Mouse (Mus musculus): ENCODE results near the gene Met. TPM values are rescaled to one million over a fixed set of nuclear protein-coding genes. Genes with fewer than 3 reads are reported as not detected.

The Met gene
- 1.5 and 1.9 TPM in 2 replicates for polyA plus RNA-seq (2015; fragmentation: Nextera tagmentation; extraction: Ambion mirVana)

DNA sequence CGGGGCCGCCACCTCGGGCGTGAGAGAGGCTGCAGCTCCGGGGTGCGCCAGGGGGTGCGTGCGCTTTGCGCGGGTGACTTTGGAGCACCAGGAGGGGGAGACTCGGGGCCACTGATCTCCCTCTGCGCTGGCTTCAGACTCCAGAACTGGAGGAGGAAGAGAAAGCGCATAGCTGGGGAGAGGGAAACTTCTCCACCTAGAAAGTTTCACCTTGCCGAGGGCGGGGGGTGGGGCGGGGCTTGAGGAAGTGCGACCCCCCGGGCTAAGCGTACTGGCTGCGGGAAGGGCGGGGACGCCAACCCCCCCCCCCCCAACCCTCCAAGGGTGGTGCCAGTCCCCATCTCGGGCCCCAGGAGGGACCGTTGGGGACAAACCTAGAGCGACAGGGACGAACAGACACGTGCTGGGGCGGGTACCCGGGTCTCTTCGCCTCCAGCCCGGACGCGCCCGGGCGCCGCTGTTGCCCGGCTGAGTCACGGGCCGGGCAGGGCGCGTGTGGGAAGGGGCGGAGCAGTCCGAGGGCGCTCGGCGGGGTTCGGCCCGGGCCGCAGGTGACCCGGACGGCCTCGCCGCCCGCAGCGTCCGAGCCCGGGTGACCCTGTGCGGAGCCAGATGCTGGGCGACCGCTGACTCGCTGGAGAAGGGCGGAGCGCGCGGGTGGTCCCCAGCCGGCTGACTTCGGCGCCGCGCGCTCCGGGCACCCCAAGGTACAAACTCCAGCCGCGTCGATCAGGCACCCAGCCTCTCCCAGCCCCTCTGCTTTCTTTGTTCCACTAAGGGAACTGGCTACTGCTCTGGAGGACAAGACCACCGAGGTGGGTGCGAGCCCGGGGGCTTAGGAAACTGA is at the start of gene Met:
Gene Met, plus strand, starts transcription at position 367 of the 847 bp plus-strand sequence.
- Histone ChIP-seq H3K4me1 (peaks cover 17% of the 10 kb centered on the region), H3K4me2 (replicated peaks) (peak within 1 kb of the TSS; percentile 99), H3K27ac (replicated peaks) (no peak within 1 kb of the TSS), H3K4me3 (peak within 1 kb of the TSS; percentile 62), H3K36me3 (no peaks in the 10 kb centered on the region), H3K27me3 (0 out of 2 replicates have a peak, but pooled peaks cover 7% of the 10 kb centered on the region), H3K9ac (replicated peaks) (peak within 1 kb of the TSS; percentile 48), H3K9me3 (no peaks in the 10 kb centered on the region)
- under 1% methylated on average over 75 of the region's 78 CpGs for WGBS
- ATAC-seq (replicated peaks) = peak; percentile 89

DNA sequence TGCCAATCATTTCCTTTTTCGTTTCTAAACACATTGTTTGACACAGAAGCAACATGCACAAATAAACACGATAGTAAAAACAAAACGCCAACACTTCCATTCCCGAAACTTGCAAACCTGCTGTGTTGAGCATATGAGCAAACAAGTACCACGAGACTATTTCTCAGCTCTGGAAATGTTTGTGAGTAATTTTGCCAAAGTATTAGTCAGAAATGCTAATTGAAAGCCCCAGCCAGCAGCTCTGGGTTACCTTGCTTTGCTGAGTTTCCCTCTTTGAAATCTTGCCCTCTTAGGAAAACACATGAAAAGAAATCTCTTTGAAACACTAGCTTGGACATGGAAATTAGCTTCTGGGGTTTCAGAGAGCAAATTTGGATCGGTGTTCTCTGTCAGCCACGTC is 45.4 kb upstream of the Met start:
- WGBS = 59% methylated on average over 7 of the region's 7 CpGs
- H3K9ac ChIP-seq (replicated peaks) = no peak overlapping the region
- no peak for ATAC-seq (replicated peaks)

GRCm38 (mm10) chr6:17422432-17422831 is 41.2 kb upstream of the Met start:
- 96% methylated on average over 1 of the region's 1 CpGs for WGBS
- Histone ChIP-seq H3K27ac (replicated peaks) (no peak overlapping the region), H3K9me3 (no peaks in the 10 kb centered on the region), H3K36me3 (no peaks in the 10 kb centered on the region), H3K4me3 (no peak overlapping the region), H3K9ac (replicated peaks) (no peak overlapping the region), H3K4me1 (0 out of 2 replicates have a peak, but pooled peaks cover 3% of the 10 kb centered on the region), H3K4me2 (replicated peaks) (no peak overlapping the region), H3K27me3 (no peaks in the 10 kb centered on the region)
- ATAC-seq (replicated peaks) = no peak

More for the DNA sequence above, 45.4 kb upstream of the Met start:
- Histone ChIP-seq H3K36me3 (no peaks in the 10 kb centered on the region), H3K27ac (replicated peaks) (no peak overlapping the region), H3K4me3 (no peak overlapping the region), H3K27me3 (no peaks in the 10 kb centered on the region), H3K9me3 (no peaks in the 10 kb centered on the region), H3K4me1 (0 out of 2 replicates have a peak, but pooled peaks cover 3% of the 10 kb centered on the region), H3K4me2 (replicated peaks) (no peak overlapping the region)

- Histone ChIP-seq H3K9me3 (no peaks in the 10 kb centered on the region), H3K4me3 (no peak overlapping the region), H3K27me3 (no peaks in the 10 kb centered on the region), H3K4me2 (replicated peaks) (no peak overlapping the region), H3K4me1 (no peaks in the 10 kb centered on the region), H3K27ac (replicated peaks) (no peak overlapping the region), H3K36me3 (no peaks in the 10 kb centered on the region), H3K9ac (replicated peaks) (no peak overlapping the region)
- 76% methylated on average over 3 of the region's 3 CpGs for WGBS
- ATAC-seq (replicated peaks) = no peak
Measured at GRCm38 (mm10) chr6:17429041-17429440, 34.6 kb upstream of the Met start.

DNA sequence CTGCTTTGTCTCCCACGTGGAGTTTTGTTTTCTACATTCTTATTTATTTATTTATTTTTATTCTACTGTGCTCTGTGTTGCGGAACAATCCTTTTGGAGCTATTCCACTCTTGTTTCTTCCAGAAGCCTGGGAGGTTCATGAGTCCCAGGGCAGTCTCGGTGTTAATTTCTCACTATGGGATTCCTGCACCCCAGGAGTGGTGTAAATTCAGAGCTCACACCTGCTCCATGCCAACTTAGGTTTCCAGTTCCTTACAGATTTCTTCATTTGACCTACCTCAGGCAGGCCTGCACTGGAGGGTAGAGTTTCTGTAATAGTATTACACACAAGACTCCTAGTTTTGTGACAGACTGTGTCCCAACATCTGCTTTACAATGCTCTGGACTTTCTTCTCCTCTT is 34.0 kb upstream of the Met start:
- no peaks in the 10 kb centered on the region for H3K4me1 ChIP-seq
- no peaks in the 10 kb centered on the region for H3K9me3 ChIP-seq
- H3K36me3 ChIP-seq = no peaks in the 10 kb centered on the region
- 80% methylated on average over 3 of the region's 3 CpGs for WGBS
- H3K27me3 ChIP-seq = no peaks in the 10 kb centered on the region
- H3K4me3 ChIP-seq = no peak overlapping the region
- no peak overlapping the region for H3K27ac ChIP-seq (replicated peaks)
- H3K9ac ChIP-seq (replicated peaks) = no peak overlapping the region
- no peak for ATAC-seq (replicated peaks)
- H3K4me2 ChIP-seq (replicated peaks) = no peak overlapping the region

DNA sequence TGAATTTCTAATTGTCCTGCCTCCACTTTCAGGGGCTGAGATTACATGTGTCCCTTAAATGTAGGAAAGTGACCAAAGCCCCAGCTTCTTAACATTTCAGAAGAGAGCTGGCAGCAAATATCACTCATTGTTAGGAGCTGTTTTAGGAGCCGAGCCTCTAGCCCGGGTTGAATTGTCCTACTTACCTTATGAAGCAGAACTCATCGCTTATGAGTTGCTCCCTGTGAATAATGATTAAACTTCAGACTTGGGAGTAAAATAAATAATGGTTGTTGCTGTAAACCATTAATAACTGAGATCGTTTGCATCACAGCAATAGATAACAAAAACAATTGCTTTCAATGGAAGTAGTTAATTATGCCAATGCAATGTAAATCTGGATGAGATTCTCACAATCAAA is 20.3 kb upstream of the Met start:
- no peak overlapping the region for H3K4me2 ChIP-seq (replicated peaks)
- H3K27ac ChIP-seq (replicated peaks) = no peak overlapping the region
- no peak for ATAC-seq (replicated peaks)
- no peak overlapping the region for H3K9ac ChIP-seq (replicated peaks)
- no peak overlapping the region for H3K4me3 ChIP-seq
- H3K36me3 ChIP-seq = no peaks in the 10 kb centered on the region
- H3K9me3 ChIP-seq = no peaks in the 10 kb centered on the region
- no peaks in the 10 kb centered on the region for H3K4me1 ChIP-seq
- WGBS = 84% methylated on average over 4 of the region's 4 CpGs
- no peaks in the 10 kb centered on the region for H3K27me3 ChIP-seq

GRCm38 (mm10) chr6:17451305-17451704 is 12.3 kb upstream of the Met start:
- Histone ChIP-seq H3K4me2 (replicated peaks) (no peak overlapping the region), H3K27ac (replicated peaks) (no peak overlapping the region), H3K4me1 (no peaks in the 10 kb centered on the region), H3K27me3 (no peaks in the 10 kb centered on the region), H3K9me3 (no peaks in the 10 kb centered on the region), H3K36me3 (no peaks in the 10 kb centered on the region), H3K4me3 (no peak overlapping the region), H3K9ac (replicated peaks) (no peak overlapping the region)
- no peak for ATAC-seq (replicated peaks)
- WGBS = 25% methylated on average over 5 of the region's 5 CpGs

DNA sequence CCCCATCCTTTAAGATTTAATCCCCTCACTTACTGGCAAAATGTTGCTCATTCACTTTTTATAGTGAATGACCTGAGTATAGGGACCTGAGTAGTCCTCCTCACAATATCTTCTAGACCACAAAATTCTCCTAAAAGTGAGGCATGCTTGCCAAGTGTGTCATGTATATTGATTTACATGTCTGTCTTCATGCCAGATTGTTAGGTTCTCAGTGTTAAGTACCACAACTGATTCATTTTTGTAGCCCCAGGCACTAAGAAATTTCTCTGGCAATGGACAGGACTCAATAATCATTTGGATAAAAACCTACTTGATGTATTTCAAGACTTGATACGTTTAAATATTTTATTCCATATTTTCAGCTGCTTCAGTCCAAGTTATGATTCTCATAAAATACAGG is 8.5 kb upstream of the Met start:
- H3K9ac ChIP-seq (replicated peaks) = no peak overlapping the region
- 92% methylated on average over 1 of the region's 1 CpGs for WGBS
- H3K4me1 ChIP-seq = no peaks in the 10 kb centered on the region
- no peak overlapping the region for H3K4me3 ChIP-seq
- ATAC-seq (replicated peaks) = no peak
- H3K9me3 ChIP-seq = no peaks in the 10 kb centered on the region
- no peak overlapping the region for H3K27ac ChIP-seq (replicated peaks)
- no peaks in the 10 kb centered on the region for H3K27me3 ChIP-seq
- H3K4me2 ChIP-seq (replicated peaks) = no peak overlapping the region
- no peaks in the 10 kb centered on the region for H3K36me3 ChIP-seq

GRCm38 (mm10) chr6:17459561-17459960 is 4.0 kb upstream of the Met start:
- H3K9ac ChIP-seq (replicated peaks) = no peak overlapping the region
- peaks cover 10% of the 10 kb centered on the region for H3K4me1 ChIP-seq
- WGBS = 40% methylated on average over 6 of the region's 6 CpGs
- no peak overlapping the region for H3K4me3 ChIP-seq
- ATAC-seq (replicated peaks) = no peak
- no peak overlapping the region for H3K27ac ChIP-seq (replicated peaks)
- H3K9me3 ChIP-seq = no peaks in the 10 kb centered on the region
- H3K27me3 ChIP-seq = 0 out of 2 replicates have a peak, but pooled peaks cover 7% of the 10 kb centered on the region
- H3K4me2 ChIP-seq (replicated peaks) = no peak overlapping the region
- H3K36me3 ChIP-seq = no peaks in the 10 kb centered on the region

DNA sequence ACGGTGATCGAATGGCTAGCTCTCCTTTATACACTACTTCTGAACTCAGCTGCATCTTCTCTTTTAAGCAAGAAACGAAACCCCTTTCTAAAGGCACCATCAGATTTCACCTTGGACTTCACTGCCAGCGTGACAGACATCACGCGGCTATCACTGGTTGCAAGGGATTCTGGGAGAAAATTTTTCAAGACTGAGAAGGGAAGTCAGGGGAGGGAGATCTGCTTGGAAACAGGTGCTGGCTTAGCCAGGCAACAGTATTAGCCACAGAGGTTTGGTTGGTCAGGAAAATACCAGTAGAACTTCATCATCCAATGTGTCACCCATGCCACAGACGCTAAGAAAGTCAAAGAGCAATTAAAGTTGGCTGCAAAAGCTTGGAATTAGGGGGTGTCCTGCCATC is 2.2 kb upstream of the Met start:
- ATAC-seq (replicated peaks) = no peak
- Histone ChIP-seq H3K9ac (replicated peaks) (no peak overlapping the region), H3K27me3 (0 out of 2 replicates have a peak, but pooled peaks cover 7% of the 10 kb centered on the region), H3K27ac (replicated peaks) (no peak overlapping the region), H3K9me3 (no peaks in the 10 kb centered on the region), H3K4me2 (replicated peaks) (no peak overlapping the region), H3K4me1 (peaks cover 17% of the 10 kb centered on the region), H3K4me3 (no peak overlapping the region), H3K36me3 (no peaks in the 10 kb centered on the region)
- 83% methylated on average over 7 of the region's 7 CpGs for WGBS

DNA sequence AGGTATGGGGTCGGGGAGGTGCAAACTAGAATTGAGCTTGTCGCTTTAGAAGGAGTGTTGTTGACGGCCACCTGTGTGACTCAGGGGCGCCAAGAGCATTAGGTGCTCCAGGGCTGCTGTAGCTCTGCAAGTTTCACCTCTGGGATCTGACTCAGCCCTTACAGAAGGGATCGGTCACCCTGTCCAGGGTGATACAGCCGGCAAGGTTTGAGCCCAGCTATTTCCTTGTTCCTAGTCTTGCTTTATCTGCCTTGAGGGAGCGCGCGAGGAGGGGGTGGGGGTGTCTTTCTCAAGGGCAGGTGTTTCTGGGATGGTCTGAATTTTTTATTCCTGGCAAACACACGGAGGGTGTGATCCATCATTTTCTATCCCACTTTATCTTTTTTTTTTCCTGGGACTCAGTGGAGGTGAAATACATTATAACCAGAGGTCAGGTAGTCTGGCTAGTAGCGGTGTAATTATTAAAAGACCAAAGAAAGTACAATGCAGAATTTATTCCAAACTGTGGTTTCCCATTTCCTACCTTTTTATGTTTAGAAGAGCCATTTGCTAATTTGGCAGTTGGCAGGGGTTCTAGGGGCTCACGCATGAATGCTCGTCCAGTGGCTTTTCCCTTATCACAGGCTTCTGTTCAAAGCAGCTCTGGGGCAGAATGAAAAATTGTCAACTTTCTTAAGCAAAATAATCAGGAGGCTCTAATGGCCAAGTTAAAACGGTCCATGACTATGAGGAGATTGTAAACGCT is 853 bp downstream of the Met start:
- H3K9ac ChIP-seq (replicated peaks) = peak overlapping the region; percentile 48
- peak; percentile 57 for ATAC-seq (replicated peaks)

DNA sequence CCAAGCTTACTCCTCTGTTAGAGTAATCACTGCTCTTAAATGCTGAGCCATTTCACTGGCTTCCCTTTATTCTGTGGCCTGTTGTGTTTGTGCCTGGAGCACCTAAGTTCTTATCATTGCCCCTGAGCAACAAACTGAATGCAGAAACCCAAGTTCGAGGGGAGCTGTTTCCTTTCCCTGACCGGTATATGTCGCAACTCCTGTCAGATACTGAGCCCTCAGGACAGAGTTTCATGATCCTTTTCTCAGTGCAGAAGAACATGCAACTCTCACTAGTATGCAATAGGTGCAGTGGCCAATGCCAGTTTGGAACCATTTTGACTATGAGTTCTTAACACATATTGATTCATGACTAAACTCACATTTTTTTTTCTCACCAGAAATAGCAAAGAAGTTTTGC is 2.9 kb downstream of the Met start:
- H3K9me3 ChIP-seq = no peaks in the 10 kb centered on the region
- H3K27ac ChIP-seq (replicated peaks) = no peak overlapping the region
- H3K27me3 ChIP-seq = 0 out of 2 replicates have a peak, but pooled peaks cover 7% of the 10 kb centered on the region
- H3K9ac ChIP-seq (replicated peaks) = no peak overlapping the region
- H3K4me1 ChIP-seq = peaks cover 17% of the 10 kb centered on the region
- H3K4me3 ChIP-seq = no peak overlapping the region
- WGBS = 87% methylated on average over 3 of the region's 3 CpGs
- no peak overlapping the region for H3K4me2 ChIP-seq (replicated peaks)
- no peaks in the 10 kb centered on the region for H3K36me3 ChIP-seq
- ATAC-seq (replicated peaks) = no peak

More for the DNA sequence above, 853 bp downstream of the Met start:
- H3K27me3 ChIP-seq = 0 out of 2 replicates have a peak, but pooled peaks cover 7% of the 10 kb centered on the region
- 4% methylated on average over 15 of the region's 15 CpGs for WGBS
- no peaks in the 10 kb centered on the region for H3K36me3 ChIP-seq
- no peaks in the 10 kb centered on the region for H3K9me3 ChIP-seq
- H3K4me1 ChIP-seq = peaks cover 17% of the 10 kb centered on the region
- no peak overlapping the region for H3K27ac ChIP-seq (replicated peaks)
- H3K4me2 ChIP-seq (replicated peaks) = peak overlapping the region; percentile 99
- peak overlapping the region; percentile 62 for H3K4me3 ChIP-seq
